21 mouse cellular contexts compared by ENCODE assay signal in the genomic region with DNA sequence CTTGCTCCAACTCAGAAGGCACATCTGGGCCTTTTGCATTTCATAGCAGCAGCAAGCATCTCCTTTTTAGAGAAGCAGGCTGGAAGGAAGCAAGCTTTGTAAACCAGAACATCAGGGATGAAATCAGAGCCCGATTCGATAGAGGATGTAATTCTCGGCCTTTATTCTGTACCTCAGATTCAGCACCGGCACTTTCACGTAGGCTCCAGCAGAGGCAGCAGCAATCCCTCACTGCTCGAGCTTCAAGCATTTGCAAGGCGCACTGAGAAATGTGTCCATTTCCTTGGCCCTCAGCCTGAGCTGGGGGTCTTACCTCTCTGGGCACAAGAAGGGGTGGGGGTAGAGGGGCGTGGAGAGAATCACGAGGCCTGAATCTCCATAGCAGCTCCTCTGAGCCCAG.
DNase-seq lines count a peak whose midpoint lies in the region; ATAC-seq and TF ChIP-seq lines count a peak whose summit lies in the region.
"Had no signal": no experiment of that assay in that cellular context is flagged by ENCODE, and none has a peak within 500 bp of the region (broad histone marks: within the 10 kb centered on the region; RNA-seq: fewer than 3 reads in every experiment).

No protein-coding gene starts in this region.

- WGBS in stomach, postnatal 0 days: 71% methylated on average over 9 of the region's 9 CpGs

- H3K4me2 ChIP-seq in stomach, postnatal 0 days (replicated peaks; ENCODE audit: low read depth): no peak overlapping the region
- H3K4me2 ChIP-seq: heart, embryonic 15.5 days; midbrain, embryonic 13.5 days; neural tube, embryonic 13.5 days had no signal

- H3K9me3 ChIP-seq in stomach, postnatal 0 days (ENCODE audit: control insufficient read depth, low read length): no peaks in the 10 kb centered on the region
- H3K9me3 ChIP-seq: forebrain, embryonic 10.5 days; heart, embryonic 15.5 days had no signal

- H3K27ac ChIP-seq in stomach, postnatal 0 days (replicated peaks): no peak overlapping the region
- H3K27ac ChIP-seq: forebrain, embryonic 10.5 days; heart, adult 2 months; heart, embryonic 15.5 days; midbrain, embryonic 13.5 days; neural tube, embryonic 13.5 days had no signal

- H3K4me3 ChIP-seq in stomach, postnatal 0 days (ENCODE audit: low read depth, low read length): no peak overlapping the region
- H3K4me3 ChIP-seq: forebrain, embryonic 10.5 days; heart, adult 2 months; heart, embryonic 15.5 days; midbrain, embryonic 13.5 days; neural tube, embryonic 13.5 days had no signal

- TF ChIP-seq EP300 in stomach, postnatal 0 days (optimal IDR thresholded peaks at IDR 0.05): no peak

- TF ChIP-seq CTCF in stomach, postnatal 0 days (IDR thresholded peaks at IDR 0.05; ENCODE audit: low read depth): no peak

- H3K27me3 ChIP-seq in stomach, postnatal 0 days (ENCODE audit: control insufficient read depth, insufficient read depth, low read length): no peaks in the 10 kb centered on the region
- H3K27me3 ChIP-seq: heart, embryonic 15.5 days; midbrain, embryonic 13.5 days; neural tube, embryonic 13.5 days had no signal

- H3K9ac ChIP-seq in stomach, postnatal 0 days (ENCODE audit: low read length): no peak overlapping the region
- H3K9ac ChIP-seq: heart, embryonic 15.5 days; midbrain, embryonic 13.5 days; neural tube, embryonic 13.5 days had no signal

- no peak for ATAC-seq in stomach, postnatal 0 days (ENCODE audit: low FRiP score, low TSS enrichment)
- ATAC-seq: activated CD4-positive, CD25-positive, alpha-beta regulatory T cell, adult 4 months; lung, postnatal 0 days; midbrain, embryonic 13.5 days had no signal

- intact Hi-C loops in left cerebral cortex, postnatal 25 days (cut with DNase I): loop anchor here (5.0 kb wide), 2 partner anchors 249 to 724 kb away; partner anchors contain the start of gene Tmem132d

- H3K4me1 ChIP-seq in stomach, postnatal 0 days (replicated peaks; ENCODE audit: control insufficient read depth, insufficient read depth): no peaks in the 10 kb centered on the region
- H3K4me1 ChIP-seq: heart, embryonic 15.5 days; neural tube, embryonic 13.5 days had no signal

- DNase-seq in layer of hippocampus, adult 11-12 months (ENCODE audit: low spot score): peak; percentile 16
- DNase-seq in layer of hippocampus, postnatal 25 days (ENCODE audit: extremely low spot score in 1 of 2, low spot score in 1 of 2): no peak
- peak; percentile 33 to 42 for DNase-seq in right cerebral cortex, adult 2 months (ENCODE audit: low spot score in 2 of 2)
- DNase-seq in right cerebral cortex, postnatal 36 days (ENCODE audit: low spot score in 2 of 2): no peak
- DNase-seq in ZHBTc4 (ENCODE audit: low read depth, low spot score): peak; percentile 52
- DNase-seq in stomach, postnatal 0 days (ENCODE audit: low spot score): no peak
- no peak for DNase-seq in left cerebral cortex, postnatal 25 days (ENCODE audit: low spot score in 2 of 2)
- DNase-seq: adrenal gland, postnatal 10 days; B cell, adult 2 months; cerebellum, adult 11 months; gastrocnemius, postnatal 10 days; heart, adult 2 months; kidney, adult 11 months; thymus, adult 18-20 months; thymus, postnatal 4 days had no signal

- H3K36me3 ChIP-seq in stomach, postnatal 0 days (ENCODE audit: control insufficient read depth, insufficient read depth, low read length): no peaks in the 10 kb centered on the region
- H3K36me3 ChIP-seq: heart, embryonic 15.5 days; neural tube, embryonic 13.5 days had no signal

Comparison
In these comparisons a context has a peak if more than half of its experiments do, and no peak if none do; other contexts are left out.
1. DNase-seq: peak in layer of hippocampus, adult 11-12 months (single experiment), right cerebral cortex, adult 2 months (2 of 2) and ZHBTc4 (single experiment); none in layer of hippocampus, postnatal 25 days (0 of 2), right cerebral cortex, postnatal 36 days (0 of 2), stomach, postnatal 0 days (single experiment) and left cerebral cortex, postnatal 25 days (0 of 2).